Mouse (Mus musculus): ENCODE results near the gene Abhd15. TPM values are rescaled to one million over a fixed set of nuclear protein-coding genes. Genes with fewer than 3 reads are reported as not detected.
"Not testable (repeated sequence)": the region's sequence is repeated elsewhere in the genome, so short reads cannot be mapped to it uniquely, and the experiment has no call there.

Gene Abhd15
- polyA plus RNA-seq, 1 experiment from 2014 or later, result 3.5 TPM

- H3K36me3 ChIP-seq, result no peaks in the 10 kb centered on the region
- ATAC-seq, result no peak
- H3K27me3 ChIP-seq (replicated peaks), result peaks cover 8% of the 10 kb centered on the region; the same call in 1 of the 2 replicates
- H3K4me2 ChIP-seq (replicated peaks), result no peak overlapping the region
- no peak overlapping the region for H3K27ac ChIP-seq
- H3K9me3 ChIP-seq, result no peaks in the 10 kb centered on the region
- WGBS, result 79% methylated on average over 27 of the region's 27 CpGs
- no peak overlapping the region for H3K4me3 ChIP-seq (replicated peaks)
- H3K9ac ChIP-seq, result no peak overlapping the region
- peaks cover 25% of the 10 kb centered on the region for H3K4me1 ChIP-seq (replicated peaks)
Observed at GRCm38 (mm10) chr11:77518051-77518798, 3.3 kb downstream of the Abhd15 start.

- Histone ChIP-seq H3K4me2 (replicated peaks) (no peak within 1 kb of the TSS), H3K4me1 (replicated peaks) (peaks cover 20% of the 10 kb centered on the region), H3K27ac (no peak within 1 kb of the TSS), H3K36me3 (no peaks in the 10 kb centered on the region), H3K9ac (no peak within 1 kb of the TSS), H3K27me3 (replicated peaks) (peaks cover 8% of the 10 kb centered on the region; the same call in 1 of the 2 replicates), H3K4me3 (replicated peaks) (no peak within 1 kb of the TSS), H3K9me3 (no peaks in the 10 kb centered on the region)
- 59% methylated on average over 5 of the region's 5 CpGs for WGBS
- ATAC-seq, result no peak
Observed at GRCm38 (mm10) chr11:77519043-77519442, 4.1 kb downstream of the Abhd15 start, which contains the start of gene Gm10392. Gm10392 (minus strand) TSS chr11:77519198.

- no peak for ATAC-seq
- H3K4me2 ChIP-seq (replicated peaks), result no peak overlapping the region
- no peaks in the 10 kb centered on the region for H3K36me3 ChIP-seq
- 56% methylated on average over 5 of the region's 5 CpGs for WGBS
- no peak overlapping the region for H3K27ac ChIP-seq
- H3K4me3 ChIP-seq (replicated peaks), result no peak overlapping the region
- H3K4me1 ChIP-seq (replicated peaks), result peaks cover 3% of the 10 kb centered on the region
- H3K27me3 ChIP-seq (replicated peaks), result peaks cover 3% of the 10 kb centered on the region; the same call in 1 of the 2 replicates
- H3K9ac ChIP-seq, result no peak overlapping the region
- no peaks in the 10 kb centered on the region for H3K9me3 ChIP-seq
Observed at GRCm38 (mm10) chr11:77520601-77521529, 5.9 kb downstream of the Abhd15 start.

- Histone ChIP-seq H3K4me1 (replicated peaks) (no peaks in the 10 kb centered on the region), H3K36me3 (no peaks in the 10 kb centered on the region), H3K9ac (no peak overlapping the region), H3K9me3 (no peaks in the 10 kb centered on the region), H3K27ac (no peak overlapping the region), H3K27me3 (replicated peaks) (no peaks in the 10 kb centered on the region), H3K4me3 (replicated peaks) (no peak overlapping the region), H3K4me2 (replicated peaks) (no peak overlapping the region)
- 83% methylated on average over 3 of the region's 3 CpGs for WGBS
- ATAC-seq, result no peak
Observed at GRCm38 (mm10) chr11:77525804-77526486, 11.0 kb downstream of the Abhd15 start.

- 84% methylated on average over 3 of the region's 3 CpGs for WGBS
- H3K27ac ChIP-seq, ATAC-seq: not testable (repeated sequence)
Observed at GRCm38 (mm10) chr11:77528420-77528819, 13.5 kb downstream of the Abhd15 start.

GRCm38 (mm10) chr11:77529644-77530043, 14.7 kb downstream of the Abhd15 start:
- no peaks in the 10 kb centered on the region for H3K36me3 ChIP-seq
- WGBS, result 80% methylated on average over 3 of the region's 3 CpGs

More at GRCm38 (mm10) chr11:77528420-77528819, 13.5 kb downstream of the Abhd15 start:
- not testable (repeated sequence) for H3K4me1 ChIP-seq (replicated peaks); H3K9me3 ChIP-seq; H3K36me3 ChIP-seq; H3K9ac ChIP-seq; H3K27me3 ChIP-seq (replicated peaks); H3K4me3 ChIP-seq (replicated peaks); H3K4me2 ChIP-seq (replicated peaks)

GRCm38 (mm10) chr11:77530862-77531261, 15.9 kb downstream of the Abhd15 start:
- 82% methylated on average over 2 of the region's 2 CpGs for WGBS
- no peaks in the 10 kb centered on the region for H3K4me1 ChIP-seq (replicated peaks)
- no peaks in the 10 kb centered on the region for H3K36me3 ChIP-seq
- H3K4me3 ChIP-seq (replicated peaks), result no peak overlapping the region
- no peak for ATAC-seq
- no peak overlapping the region for H3K27ac ChIP-seq
- no peaks in the 10 kb centered on the region for H3K27me3 ChIP-seq (replicated peaks)
- H3K9me3 ChIP-seq, result no peaks in the 10 kb centered on the region
- no peak overlapping the region for H3K9ac ChIP-seq
- H3K4me2 ChIP-seq (replicated peaks), result no peak overlapping the region

More at GRCm38 (mm10) chr11:77529644-77530043, 14.7 kb downstream of the Abhd15 start:
- Histone ChIP-seq H3K9me3 (no peaks in the 10 kb centered on the region), H3K9ac (no peak overlapping the region), H3K4me2 (replicated peaks) (no peak overlapping the region), H3K4me3 (replicated peaks) (no peak overlapping the region), H3K27ac (no peak overlapping the region), H3K27me3 (replicated peaks) (no peaks in the 10 kb centered on the region), H3K4me1 (replicated peaks) (no peaks in the 10 kb centered on the region)
- no peak for ATAC-seq

GRCm38 (mm10) chr11:77532202-77532846, 17.4 kb downstream of the Abhd15 start:
- H3K4me3 ChIP-seq (replicated peaks), result no peak overlapping the region
- 88% methylated on average over 4 of the region's 4 CpGs for WGBS
- ATAC-seq, result no peak

GRCm38 (mm10) chr11:77545261-77545660, 30.3 kb downstream of the Abhd15 start:
- no peak for ATAC-seq
- H3K36me3 ChIP-seq, result peaks cover 23% of the 10 kb centered on the region

More at GRCm38 (mm10) chr11:77532202-77532846, 17.4 kb downstream of the Abhd15 start:
- Histone ChIP-seq H3K9ac (no peak overlapping the region), H3K9me3 (no peaks in the 10 kb centered on the region), H3K4me2 (replicated peaks) (no peak overlapping the region), H3K27ac (no peak overlapping the region), H3K36me3 (no peaks in the 10 kb centered on the region), H3K4me1 (replicated peaks) (no peaks in the 10 kb centered on the region), H3K27me3 (replicated peaks) (no peaks in the 10 kb centered on the region)

GRCm38 (mm10) chr11:77585201-77585600, 70.3 kb downstream of the Abhd15 start:
- H3K36me3 ChIP-seq, result peaks cover 13% of the 10 kb centered on the region
- H3K9me3 ChIP-seq, result no peaks in the 10 kb centered on the region
- no peaks in the 10 kb centered on the region for H3K27me3 ChIP-seq (replicated peaks)
- 91% methylated on average over 3 of the region's 3 CpGs for WGBS
- H3K4me2 ChIP-seq (replicated peaks), result no peak overlapping the region
- H3K9ac ChIP-seq, result no peak overlapping the region
- H3K4me3 ChIP-seq (replicated peaks), result no peak overlapping the region
- no peak overlapping the region for H3K27ac ChIP-seq
- no peaks in the 10 kb centered on the region for H3K4me1 ChIP-seq (replicated peaks)
- no peak for ATAC-seq

More at GRCm38 (mm10) chr11:77545261-77545660, 30.3 kb downstream of the Abhd15 start:
- H3K9me3 ChIP-seq, result no peaks in the 10 kb centered on the region
- H3K9ac ChIP-seq, result no peak overlapping the region
- 96% methylated on average over 7 of the region's 7 CpGs for WGBS
- H3K4me2 ChIP-seq (replicated peaks), result no peak overlapping the region
- no peak overlapping the region for H3K4me3 ChIP-seq (replicated peaks)
- no peaks in the 10 kb centered on the region for H3K27me3 ChIP-seq (replicated peaks)
- H3K4me1 ChIP-seq (replicated peaks), result no peaks in the 10 kb centered on the region
- H3K27ac ChIP-seq, result no peak overlapping the region
